Mouse (Mus musculus): ENCODE results near the gene Phlpp2.

DNA sequence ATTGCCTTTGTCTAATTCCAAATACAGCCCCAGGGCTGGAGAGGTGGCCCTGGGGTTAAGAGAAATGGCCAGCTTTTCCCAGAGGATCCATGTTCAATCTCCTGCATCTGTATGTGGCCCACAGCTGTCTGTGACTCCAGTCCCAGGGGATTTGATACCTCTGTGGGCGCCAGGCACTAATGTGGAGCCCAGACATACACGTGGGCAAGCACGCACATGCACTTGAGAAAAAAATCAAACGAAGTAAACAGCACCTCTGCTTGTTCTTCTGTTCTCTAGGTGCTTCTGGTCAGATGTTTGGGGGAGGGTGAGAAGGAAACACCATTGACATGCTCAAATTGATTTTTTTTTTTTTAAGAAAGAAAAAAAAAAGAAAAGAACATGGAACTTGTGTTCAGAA lies 95.8 kb downstream of the Phlpp2 start:
- TF ChIP-seq EP300 (IDR thresholded peaks at IDR 0.05; ENCODE audit: low read depth in 1 of 2, low read length in 2 of 2) (no peak), POLR2A (IDR thresholded peaks at IDR 0.05; ENCODE audit: control insufficient read depth in 1 of 2, insufficient read depth in 1 of 2, low read depth in 1 of 2, low read length in 2 of 2, poor library complexity in 1 of 2) (no peak), MAFK (IDR thresholded peaks at IDR 0.05; ENCODE audit: borderline replicate concordance, low read depth, low read length) (no peak), HCFC1 (IDR thresholded peaks at IDR 0.05; ENCODE audit: low read depth, low read length) (no peak), ETS1 (IDR thresholded peaks at IDR 0.05; ENCODE audit: low read depth, low read length) (no peak), USF1 (IDR thresholded peaks at IDR 0.05; ENCODE audit: low read depth, low read length) (no peak)
